Comparison of ENCODE assay signal across 8 mouse cellular contexts in the genomic region with DNA sequence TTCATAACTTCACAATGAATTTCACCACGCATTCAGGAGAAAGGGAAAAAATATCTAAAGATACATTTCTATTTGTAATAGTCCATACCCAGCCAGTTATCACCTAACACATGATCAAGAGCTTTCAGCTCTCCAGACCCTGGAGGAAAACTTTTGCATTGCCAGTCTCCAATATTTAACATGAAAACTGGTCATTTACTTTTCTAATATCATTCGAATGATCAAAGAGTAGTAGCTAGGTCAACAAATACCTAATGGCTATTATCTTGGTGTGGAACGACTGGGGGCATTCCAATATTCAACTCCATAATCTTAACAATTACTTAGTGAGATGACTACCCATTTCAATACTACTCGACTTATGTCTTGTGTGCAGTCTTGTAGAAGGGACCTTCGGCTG. TPM values are rescaled to one million over a fixed set of nuclear protein-coding genes. Genes with fewer than 3 reads are reported as not detected.
DNase-seq lines count a peak whose midpoint lies in the region; ATAC-seq and TF ChIP-seq lines count a peak whose summit lies in the region.

No protein-coding gene starts in this region.

- intact Hi-C loops in heart, postnatal 25 days (cut with DNase I), result loop anchor here (5.0 kb wide), 1 partner anchor 801 kb away; the partner anchor contains the start of gene Immp2l

- DNase-seq in heart, postnatal 25 days (ENCODE audit: low spot score), result no peak
- DNase-seq in ES-E14 (ENCODE audit: low read depth, low spot score), result no peak
- DNase-seq in hindbrain, embryonic 10.5 days (ENCODE audit: low spot score), result no peak
- peak; percentile 82 for DNase-seq in midbrain, embryonic 11.5 days (ENCODE audit: low spot score, missing footprints)
- DNase-seq in thymus, postnatal 0 days (ENCODE audit: low spot score), result no peak
- DNase-seq in ovary, postnatal 14 days (ENCODE audit: low spot score), result no peak
- no peak for DNase-seq in spleen, postnatal 14 days (ENCODE audit: low spot score in 2 of 2)

- WGBS in heart, embryonic 12.5 days, result 10% methylated on average over 5 of the region's 5 CpGs
- 25% methylated on average over 5 of the region's 5 CpGs for WGBS in hindbrain, embryonic 10.5 days
- WGBS in midbrain, embryonic 11.5 days, result 26% methylated on average over 5 of the region's 5 CpGs

- H3K4me2 ChIP-seq in heart, embryonic 12.5 days, result peak overlapping the region; percentile 70
- H3K4me2 ChIP-seq in midbrain, embryonic 11.5 days, result peak overlapping the region; percentile 65

- H3K36me3 ChIP-seq in heart, embryonic 12.5 days, result peaks cover 8% of the 10 kb centered on the region; the same call in 1 of the 2 replicates
- peaks cover 2% of the 10 kb centered on the region for H3K36me3 ChIP-seq in ES-E14 (ENCODE audit: control insufficient read depth, insufficient read depth, low read length, poor library complexity, severe bottlenecking)
- peaks cover 16% of the 10 kb centered on the region for H3K36me3 ChIP-seq in hindbrain, embryonic 10.5 days
- H3K36me3 ChIP-seq in midbrain, embryonic 11.5 days (ENCODE audit: control insufficient read depth, insufficient read depth, low read length), result peaks cover 4% of the 10 kb centered on the region; the same call in 1 of the 2 replicates

- H3K27me3 ChIP-seq in heart, embryonic 12.5 days (replicated peaks), result no peaks in the 10 kb centered on the region
- no peaks in the 10 kb centered on the region for H3K27me3 ChIP-seq in hindbrain, embryonic 10.5 days (ENCODE audit: insufficient read depth, poor library complexity, severe bottlenecking)
- no peaks in the 10 kb centered on the region for H3K27me3 ChIP-seq in midbrain, embryonic 11.5 days (ENCODE audit: control insufficient read depth, insufficient read depth, low read length)

- H3K4me3 ChIP-seq in heart, embryonic 12.5 days, result peak overlapping the region; percentile 96
- H3K4me3 ChIP-seq in ES-E14 (ENCODE audit: insufficient read depth in 1 of 2, low read depth in 1 of 2, low read length in 2 of 2, poor library complexity in 1 of 2, severe bottlenecking in 1 of 2), result peak overlapping the region; percentile 89 to 98
- peak overlapping the region; percentile 94 for H3K4me3 ChIP-seq in hindbrain, embryonic 10.5 days
- peak overlapping the region; percentile 96 for H3K4me3 ChIP-seq in midbrain, embryonic 11.5 days (ENCODE audit: low read depth, low read length)

- H3K4me1 ChIP-seq in heart, embryonic 12.5 days (replicated peaks), result peaks cover 9% of the 10 kb centered on the region
- peaks cover 2 to 6% of the 10 kb centered on the region in 2 experiments for H3K4me1 ChIP-seq in ES-E14 (ENCODE audit: control insufficient read depth in 2 of 2, insufficient read depth in 2 of 2, low read length in 2 of 2, poor library complexity in 1 of 2)
- peaks cover 25% of the 10 kb centered on the region for H3K4me1 ChIP-seq in hindbrain, embryonic 10.5 days (replicated peaks)
- peaks cover 15% of the 10 kb centered on the region for H3K4me1 ChIP-seq in midbrain, embryonic 11.5 days (ENCODE audit: control insufficient read depth, insufficient read depth, low read length)

- H3K27ac ChIP-seq in heart, embryonic 12.5 days (ENCODE audit: poor library complexity, severe bottlenecking), result no peak overlapping the region
- no peak overlapping the region for H3K27ac ChIP-seq in ES-E14 (ENCODE audit: insufficient read depth, low read depth, low read length, poor library complexity, severe bottlenecking)
- H3K27ac ChIP-seq in hindbrain, embryonic 10.5 days, result peak overlapping the region; percentile 98
- H3K27ac ChIP-seq in midbrain, embryonic 11.5 days (ENCODE audit: low read depth, low read length), result no peak overlapping the region

- H3K9me3 ChIP-seq in heart, embryonic 12.5 days (replicated peaks), result no peaks in the 10 kb centered on the region
- H3K9me3 ChIP-seq in ES-E14 (ENCODE audit: control insufficient read depth, insufficient read depth, low read depth, low read length), result no peaks in the 10 kb centered on the region
- no peaks in the 10 kb centered on the region for H3K9me3 ChIP-seq in hindbrain, embryonic 10.5 days
- H3K9me3 ChIP-seq in midbrain, embryonic 11.5 days (ENCODE audit: control insufficient read depth, low read length), result no peaks in the 10 kb centered on the region

- peak overlapping the region; percentile 98 for H3K9ac ChIP-seq in heart, embryonic 12.5 days
- no peak overlapping the region for H3K9ac ChIP-seq in ES-E14 (ENCODE audit: insufficient read depth, low read depth, low read length, poor library complexity, severe bottlenecking)
- peak overlapping the region; percentile 95 for H3K9ac ChIP-seq in midbrain, embryonic 11.5 days (ENCODE audit: low read length)

- in situ Hi-C loops in ES-E14 (cut with MboI; ENCODE audit: low sequenced_read_pairs in 2 of 2, unreplicated experiment in 2 of 2), result no loop called here

- no peak for ATAC-seq in heart, embryonic 12.5 days (ENCODE audit: insufficient number of reproducible peaks, low FRiP score)
- no peak for ATAC-seq in midbrain, embryonic 11.5 days (ENCODE audit: low FRiP score)

TF ChIP-seq in ES-E14, 5 proteins besides CTCF, POLR2A, EP300 and RAD21:
- TF ChIP-seq ZNF384 (IDR thresholded peaks at IDR 0.05; ENCODE audit: low read depth, low read length) (no peak), HCFC1 (IDR thresholded peaks at IDR 0.05; ENCODE audit: borderline replicate concordance, insufficient read depth, low read length) (no peak), CHD2 (IDR thresholded peaks at IDR 0.05; ENCODE audit: low read depth, low read length) (no peak), MAFK (IDR thresholded peaks at IDR 0.05; ENCODE audit: insufficient read depth, low read depth, low read length) (no peak), ZC3H11A (IDR thresholded peaks at IDR 0.05; ENCODE audit: borderline replicate concordance, low read depth, low read length) (no peak)

RNA-seq across cellular contexts. Expression of gene Lsmem1, which starts 22.3 kb away (rescaled TPM):
- 28.4 and 28.7 TPM in 2 replicates for polyA plus RNA-seq in heart, embryonic 12.5 days (2016; fragmentation: Nextera tagmentation; extraction: Ambion mirVana)
- 10 to 100 TPM; 40.6 to 43.2 TPM for total RNA-seq in heart, postnatal 25 days (2021)
- 0.09 and 0.16 TPM in 2 replicates for total RNA-seq in ES-E14 (2012; rRNA removed)
- not detected in 2 replicates for polyA plus RNA-seq in hindbrain, embryonic 10.5 days (2016; fragmentation: Nextera tagmentation; extraction: Ambion mirVana)
- polyA plus RNA-seq in midbrain, embryonic 11.5 days (2014; fragmentation: Nextera tagmentation; extraction: Ambion mirVana), result not detected in 2 replicates
- polyA plus RNA-seq in thymus, postnatal 0 days (2015; fragmentation: Nextera tagmentation; extraction: Ambion mirVana), result 5.2 and 5.9 TPM in 2 replicates

RNA-seq across cellular contexts. Expression of gene Ifrd1, which starts 26.7 kb away (rescaled TPM):
- polyA plus RNA-seq in heart, embryonic 12.5 days (2016; fragmentation: Nextera tagmentation; extraction: Ambion mirVana), result 115 and 118 TPM in 2 replicates
- total RNA-seq in heart, postnatal 25 days (2021), result 10 to 100 TPM; 75.2 to 75.9 TPM
- total RNA-seq in ES-E14 (2012; rRNA removed), result 79.8 and 116 TPM in 2 replicates
- 125 and 146 TPM in 2 replicates for polyA plus RNA-seq in hindbrain, embryonic 10.5 days (2016; fragmentation: Nextera tagmentation; extraction: Ambion mirVana)
- polyA plus RNA-seq in midbrain, embryonic 11.5 days (2014; fragmentation: Nextera tagmentation; extraction: Ambion mirVana), result 198 and 210 TPM in 2 replicates
- polyA plus RNA-seq in thymus, postnatal 0 days (2015; fragmentation: Nextera tagmentation; extraction: Ambion mirVana), result 111 and 123 TPM in 2 replicates
